Mouse (Mus musculus): ENCODE data around the gene Ttc39d.

DNA sequence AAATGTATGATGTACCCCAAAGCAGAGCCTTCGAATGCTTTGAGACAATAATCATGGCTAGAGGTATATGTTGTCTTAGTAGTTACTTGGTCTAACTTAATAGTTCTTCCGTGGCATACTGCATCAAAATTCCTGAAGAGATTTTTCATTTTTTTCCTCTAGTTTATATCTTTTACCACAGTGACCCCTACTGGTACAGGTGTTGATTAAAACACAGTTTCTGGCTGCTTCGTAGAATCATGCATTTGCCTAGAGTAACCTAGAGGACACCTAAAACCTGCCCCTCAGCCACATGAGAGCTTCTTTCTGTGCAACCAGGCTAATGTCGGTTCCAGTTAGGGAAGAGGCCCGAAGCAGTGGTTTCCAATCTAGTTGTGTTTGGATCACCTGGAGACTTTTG is 14.2 kb upstream of the Ttc39d start:
- no peak for TF ChIP-seq CTCF (IDR thresholded peaks at IDR 0.05; ENCODE audit: low read depth, low read length)
- no peak for TF ChIP-seq POLR2A (IDR thresholded peaks at IDR 0.05; ENCODE audit: borderline replicate concordance, low read depth, low read length)
